Mouse (Mus musculus): ENCODE measurements at regions not wholly inside any gene's neighbourhood (a gene's known extent, or its start where the extent isn't known, plus 50 kb on each side); places are given as distances from the start of the nearest gene placed in this dataset.
A peak's percentile ranks its signal among the peaks of the same experiment; 100 is the strongest.

- DNase-seq (ENCODE audit: low spot score in 2 of 2): peak; percentile 34 to 36
- intact Hi-C loops (cut with DNase I): no loop called here
Observed at GRCm38 (mm10) chr14:80901346-80901745, 917.5 kb downstream of the Olfm4 start.

DNA sequence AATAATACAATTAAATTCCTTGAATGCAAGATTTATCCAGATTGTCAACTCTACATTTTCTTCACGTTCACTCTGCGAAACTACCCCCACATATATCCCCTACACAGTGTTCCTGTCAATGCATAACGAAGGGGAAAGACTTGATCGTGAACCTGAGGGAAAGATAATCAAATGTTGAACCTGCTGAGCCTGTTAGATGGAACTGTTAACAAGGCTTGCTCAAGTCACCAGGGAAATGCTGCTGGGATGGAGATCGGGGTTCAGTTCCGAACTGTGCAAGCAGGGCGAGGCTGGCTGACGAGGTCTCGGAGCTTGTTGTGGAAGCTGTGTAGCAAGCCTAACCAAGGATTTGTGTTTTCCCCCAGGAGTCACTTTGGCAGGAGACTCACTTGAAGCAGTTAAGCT, 917.9 kb downstream of the Olfm4 start:
- intact Hi-C loops (cut with DNase I): no loop called here
- DNase-seq (ENCODE audit: low spot score in 2 of 2): peak; percentile 14 to 19

DNA sequence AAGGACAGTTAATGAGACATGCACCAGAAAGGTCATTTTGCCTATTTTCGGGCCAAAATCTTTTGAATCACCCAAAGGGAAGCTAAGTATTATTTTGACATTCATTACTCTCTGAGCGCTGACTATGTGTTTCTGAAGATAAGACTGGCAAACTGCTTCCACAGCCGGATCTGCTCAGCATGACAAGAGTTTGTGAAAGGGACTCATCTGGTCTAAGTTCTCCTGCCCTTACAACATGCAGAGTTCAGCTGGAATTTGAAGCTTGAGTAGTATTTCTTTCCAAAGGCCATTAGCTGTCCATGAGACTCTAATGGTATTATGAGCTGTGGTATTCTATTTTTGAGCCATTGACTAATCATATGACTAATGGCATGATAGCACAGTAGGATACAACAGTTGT, 932.1 kb downstream of the Olfm4 start:
- intact Hi-C loops (cut with DNase I): no loop called here
- no peak for DNase-seq (ENCODE audit: low spot score in 2 of 2)

- DNase-seq (ENCODE audit: low spot score in 2 of 2): no peak
- intact Hi-C loops (cut with DNase I): no loop called here
Observed at GRCm38 (mm10) chr14:80923732-80924131, 939.9 kb downstream of the Olfm4 start.

DNA sequence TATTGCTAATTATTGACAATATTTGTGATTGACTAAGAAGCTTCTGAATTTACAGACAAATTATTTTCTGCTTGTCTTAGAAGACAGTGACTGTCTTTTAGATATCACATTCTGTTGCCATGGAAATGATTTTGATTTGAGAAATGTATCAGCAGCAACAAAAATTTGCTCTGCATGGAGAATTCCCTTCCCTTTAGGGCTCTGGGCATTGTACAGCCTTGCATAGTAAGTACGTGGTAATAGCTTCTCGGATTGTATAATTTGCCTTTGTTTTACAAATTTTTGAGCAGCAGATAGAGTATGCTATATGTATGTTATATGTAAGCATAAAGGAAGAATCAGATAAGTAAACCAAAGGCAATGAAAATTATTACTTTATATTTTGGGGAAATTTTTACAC, 976.1 kb downstream of the Olfm4 start:
- intact Hi-C loops (cut with DNase I): no loop called here

DNA sequence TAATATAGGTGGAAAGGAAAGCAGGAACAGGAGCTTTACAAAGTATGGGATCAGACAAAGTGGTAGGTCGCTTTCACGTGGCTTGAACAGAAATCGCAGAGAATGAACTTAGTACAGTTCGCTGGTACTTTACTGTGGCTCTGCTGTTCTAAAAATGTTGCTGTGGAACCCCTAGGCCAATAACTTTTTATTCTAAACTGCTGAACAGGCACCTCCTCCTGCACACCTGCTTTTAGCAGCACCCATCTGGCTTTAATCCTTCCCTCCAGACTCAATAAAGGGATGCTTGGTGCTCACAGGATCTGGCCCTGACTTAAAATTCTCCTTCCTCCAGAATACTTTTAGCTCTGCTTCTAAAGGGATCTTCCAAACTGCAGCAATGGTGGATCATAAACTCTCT, 991.9 kb downstream of the Olfm4 start:
- intact Hi-C loops (cut with DNase I): no loop called here
- DNase-seq (ENCODE audit: low spot score in 2 of 2): no peak

More for the DNA sequence above, 976.1 kb downstream of the Olfm4 start:
- no peak for DNase-seq (ENCODE audit: low spot score in 2 of 2)

DNA sequence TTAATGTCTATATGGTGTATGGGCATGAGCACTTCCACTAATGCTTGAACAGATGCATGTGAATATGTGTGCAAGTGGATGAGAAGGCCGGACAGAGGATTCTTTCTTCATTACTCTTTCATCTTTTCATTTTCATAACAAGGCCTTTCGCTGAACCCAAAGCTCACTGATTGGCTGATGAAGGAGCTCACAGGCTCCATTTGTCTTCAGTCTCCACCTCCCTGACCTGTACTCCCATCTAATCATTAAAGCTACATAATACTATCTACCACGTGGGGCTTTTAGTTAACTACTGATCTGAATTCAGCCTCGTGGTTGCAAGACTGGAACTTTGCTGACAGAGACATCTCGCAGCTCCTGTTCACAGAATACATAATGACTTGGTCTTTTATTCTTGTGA, 992.8 kb downstream of the Olfm4 start:
- DNase-seq (ENCODE audit: low spot score in 2 of 2): no peak

GRCm38 (mm10) chr14:80979475-80979874, 995.6 kb downstream of the Olfm4 start:
- DNase-seq (ENCODE audit: low spot score in 2 of 2): no peak
- intact Hi-C loops (cut with DNase I): no loop called here

More for the DNA sequence above, 992.8 kb downstream of the Olfm4 start:
- intact Hi-C loops (cut with DNase I): no loop called here

- intact Hi-C loops (cut with DNase I): no loop called here
- DNase-seq (ENCODE audit: low spot score in 2 of 2): peak in 1 of 2 experiments; percentile 33
Observed at GRCm38 (mm10) chr14:80990192-80990591, 1006.3 kb downstream of the Olfm4 start.

DNA sequence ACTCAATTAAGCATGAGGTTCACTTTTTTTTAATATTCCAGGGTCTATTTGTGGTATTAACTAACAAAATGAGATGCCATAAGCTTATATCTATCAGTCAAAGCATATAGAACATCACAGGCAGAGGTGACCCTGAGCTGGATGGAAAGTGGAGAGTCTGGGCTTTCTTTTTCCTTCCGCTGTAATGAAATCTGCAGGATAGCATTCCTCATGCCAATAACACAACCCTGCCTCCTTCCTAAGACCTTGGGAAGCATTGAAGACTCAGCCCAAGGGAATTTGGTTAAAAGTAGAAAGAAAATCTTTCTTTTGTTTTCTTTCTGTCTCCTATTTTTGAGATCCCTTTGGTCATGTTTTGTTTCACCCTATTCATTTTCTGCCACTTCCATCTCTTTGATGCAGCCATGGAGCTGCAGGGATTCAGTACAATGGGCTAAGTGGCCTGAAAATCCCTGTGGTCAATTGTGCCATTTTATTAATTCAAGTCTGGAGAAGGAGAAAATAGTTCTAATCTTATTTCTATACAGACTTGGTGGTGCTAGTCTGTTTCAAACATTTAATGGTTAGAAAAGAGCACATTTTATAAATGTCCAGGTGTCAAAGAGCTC, 1006.9 kb downstream of the Olfm4 start:
- intact Hi-C loops (cut with DNase I): no loop called here
- no peak for DNase-seq (ENCODE audit: low spot score in 2 of 2)

GRCm38 (mm10) chr14:80999030-80999429, 1015.1 kb downstream of the Olfm4 start:
- intact Hi-C loops (cut with DNase I): no loop called here
- no peak for DNase-seq (ENCODE audit: low spot score in 2 of 2)

DNA sequence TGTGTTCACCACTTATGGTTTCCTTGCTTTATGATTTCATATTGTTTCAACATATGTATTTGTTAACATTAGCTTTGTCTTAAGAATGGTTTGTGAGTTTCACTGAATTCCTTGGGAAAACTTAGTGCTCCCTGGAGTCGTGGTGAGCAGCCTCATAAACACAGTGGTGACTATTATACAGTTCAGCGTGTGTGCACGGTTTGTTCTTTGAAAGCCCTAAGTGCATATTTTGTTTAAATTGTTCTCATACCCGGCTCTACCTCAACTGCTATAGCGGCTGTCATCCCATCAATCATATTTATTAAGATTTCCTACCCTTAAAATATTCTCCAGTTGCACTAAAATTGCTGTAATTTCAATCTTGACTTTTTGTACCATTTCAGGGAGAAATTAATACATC, 1029.3 kb downstream of the Olfm4 start:
- intact Hi-C loops (cut with DNase I): no loop called here
- no peak for DNase-seq (ENCODE audit: low spot score in 2 of 2)

DNA sequence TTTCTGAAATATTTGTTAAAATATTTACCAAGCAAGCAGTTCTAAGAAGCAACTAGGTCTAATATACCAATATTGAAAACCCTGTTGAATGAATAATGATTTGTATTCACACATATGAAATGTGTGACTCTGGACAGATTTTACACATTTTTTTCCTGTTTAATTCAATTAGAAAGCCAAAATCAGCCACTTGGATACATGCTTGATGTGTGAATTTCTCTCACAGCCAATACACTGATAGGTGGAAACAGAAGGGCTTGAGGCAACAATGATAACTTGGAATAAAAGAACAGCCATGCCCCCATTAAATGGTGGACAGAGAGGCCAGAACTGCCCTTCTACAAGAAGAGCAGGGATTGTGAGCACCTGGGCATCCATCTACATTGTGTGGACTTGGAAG, 1047.6 kb downstream of the Olfm4 start:
- intact Hi-C loops (cut with DNase I): no loop called here
- DNase-seq (ENCODE audit: low spot score in 2 of 2): no peak

DNA sequence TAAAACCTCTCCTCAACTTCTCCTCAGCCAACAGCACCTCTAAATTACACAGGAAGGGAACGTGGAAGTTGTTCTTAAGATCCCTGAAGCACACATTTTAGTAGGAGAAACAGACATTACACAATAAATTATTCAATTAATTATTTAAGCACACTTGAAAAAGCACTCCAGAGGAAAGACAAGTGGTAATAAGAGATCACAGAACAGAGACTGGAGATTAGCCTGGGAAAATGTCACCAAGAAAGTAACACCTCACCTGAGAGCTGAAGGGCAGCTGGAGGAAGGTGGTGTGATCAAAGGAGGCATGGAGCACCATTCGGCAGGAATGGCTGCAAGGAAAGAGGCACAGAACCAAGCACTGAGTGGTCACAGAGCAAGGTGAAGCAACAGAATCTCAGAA, 1053.8 kb downstream of the Olfm4 start:
- no peak for DNase-seq (ENCODE audit: low spot score in 2 of 2)
- intact Hi-C loops (cut with DNase I): no loop called here

GRCm38 (mm10) chr14:81038045-81038444, 1054.2 kb downstream of the Olfm4 start:
- no peak for DNase-seq (ENCODE audit: low spot score in 2 of 2)

More at GRCm38 (mm10) chr14:81038045-81038444, 1054.2 kb downstream of the Olfm4 start:
- intact Hi-C loops (cut with DNase I): no loop called here
